ENCODE assay signal across 27 mouse cellular contexts in genomic region chr3:142161405-142161804, GRCm38 (mm10). TPM values are rescaled to one million over a fixed set of nuclear protein-coding genes. Genes with fewer than 3 reads are reported as not detected.
"Had no signal": no experiment of that assay in that cellular context is flagged by ENCODE, and none has a peak within 500 bp of the region (broad histone marks: within the 10 kb centered on the region; RNA-seq: fewer than 3 reads in every experiment).

No protein-coding gene starts in this region.

- H3K9ac ChIP-seq: heart, embryonic 13.5 days; heart, embryonic 15.5 days; hindbrain, embryonic 13.5 days; hindbrain, embryonic 15.5 days; kidney, embryonic 15.5 days; limb, embryonic 13.5 days; limb, embryonic 15.5 days had no signal

- H3K27ac ChIP-seq: heart, embryonic 13.5 days; heart, embryonic 15.5 days; hindbrain, embryonic 13.5 days; hindbrain, embryonic 15.5 days; hindbrain, postnatal 0 days; kidney, embryonic 15.5 days; kidney, postnatal 0 days; limb, embryonic 13.5 days; limb, embryonic 15.5 days had no signal

- H3K4me2 ChIP-seq: heart, embryonic 11.5 days; heart, embryonic 13.5 days; heart, embryonic 15.5 days; hindbrain, embryonic 13.5 days; hindbrain, embryonic 15.5 days; kidney, embryonic 15.5 days; limb, embryonic 13.5 days; limb, embryonic 15.5 days had no signal

- H3K36me3 ChIP-seq: heart, embryonic 13.5 days; heart, embryonic 15.5 days; hindbrain, embryonic 13.5 days; hindbrain, embryonic 15.5 days; kidney, embryonic 15.5 days; limb, embryonic 15.5 days had no signal

- H3K27me3 ChIP-seq: heart, embryonic 15.5 days; hindbrain, embryonic 13.5 days; hindbrain, embryonic 15.5 days; kidney, embryonic 15.5 days had no signal

- H3K4me1 ChIP-seq: heart, embryonic 13.5 days; heart, embryonic 15.5 days; hindbrain, embryonic 13.5 days; hindbrain, embryonic 15.5 days had no signal

- H3K4me3 ChIP-seq: heart, embryonic 13.5 days; heart, embryonic 15.5 days; hindbrain, embryonic 13.5 days; hindbrain, embryonic 15.5 days; kidney, embryonic 15.5 days; limb, embryonic 13.5 days; limb, embryonic 15.5 days had no signal

- ATAC-seq: hindbrain, postnatal 0 days; intestine, embryonic 16.5 days had no signal

- H3K9me3 ChIP-seq: heart, embryonic 13.5 days; heart, embryonic 15.5 days; hindbrain, embryonic 13.5 days; hindbrain, embryonic 15.5 days; kidney, embryonic 15.5 days; limb, embryonic 13.5 days; limb, embryonic 15.5 days had no signal

- DNase-seq: gastrocnemius, postnatal 10 days; gastrocnemius, postnatal 25 days; heart, adult 18-20 months; heart, postnatal 14 days; heart, postnatal 36 days; kidney, adult 11 months; kidney, adult 2 months; kidney, adult 9 months; kidney, postnatal 14 days; kidney, postnatal 36 days; layer of hippocampus, adult 9-11 months; layer of hippocampus, postnatal 36 days; left cerebral cortex, postnatal 4 days had no signal

RNA-seq across cellular contexts. Expression of gene Bmpr1b, which starts 7.8 kb away (rescaled TPM):
- total RNA-seq: granulocyte monocyte progenitor cell, adult 5-6 weeks; hematopoietic stem cell, adult 5-6 weeks; liver, adult 2 months had no signal
- polyA plus RNA-seq: liver, adult 2 months had no signal
